ENCODE assay signal across 11 mouse cellular contexts in genomic region chr1:39457887-39458874, GRCm38 (mm10). TPM values are rescaled to one million over a fixed set of nuclear protein-coding genes. Genes with fewer than 3 reads are reported as not detected.
A peak's percentile ranks its signal among the peaks of the same experiment; 100 is the strongest.
DNase-seq lines count a peak whose midpoint lies in the region; ATAC-seq and TF ChIP-seq lines count a peak whose summit lies in the region.
"Had no signal": no experiment of that assay in that cellular context is flagged by ENCODE, and none has a peak within 500 bp of the region (broad histone marks: within the 10 kb centered on the region; RNA-seq: fewer than 3 reads in every experiment).

No protein-coding gene starts in this region.

- H3K9ac ChIP-seq in embryonic facial prominence, embryonic 14.5 days (ENCODE audit: low read depth, low read length) = no peak overlapping the region
- H3K9ac ChIP-seq in liver, postnatal 0 days (replicated peaks) = no peak overlapping the region
- H3K9ac ChIP-seq in liver, embryonic 11.5 days (ENCODE audit: low read depth, low read length) = no peak overlapping the region
- H3K9ac ChIP-seq: intestine, embryonic 15.5 days; limb, embryonic 12.5 days had no signal

- TF ChIP-seq EP300 in liver, postnatal 0 days (IDR thresholded peaks at IDR 0.05; ENCODE audit: low read depth) = no peak

- intact Hi-C loops in left cerebral cortex, postnatal 4 days (cut with DNase I) = no loop called here

- no peak overlapping the region; the same call in 1 of the 2 replicates for H3K27ac ChIP-seq in embryonic facial prominence, embryonic 14.5 days (replicated peaks; ENCODE audit: low read depth, low read length)
- no peak overlapping the region for H3K27ac ChIP-seq in embryonic facial prominence, embryonic 10.5 days (replicated peaks)
- peak overlapping the region; percentile 69 for H3K27ac ChIP-seq in liver, postnatal 0 days (ENCODE audit: low read depth)
- H3K27ac ChIP-seq in liver, embryonic 11.5 days (ENCODE audit: low read depth, low read length) = no peak overlapping the region
- H3K27ac ChIP-seq: intestine, embryonic 15.5 days; limb, embryonic 12.5 days had no signal

- no peaks in the 10 kb centered on the region for H3K27me3 ChIP-seq in embryonic facial prominence, embryonic 14.5 days (replicated peaks; ENCODE audit: control insufficient read depth, insufficient read depth, low read length)
- H3K27me3 ChIP-seq in embryonic facial prominence, embryonic 10.5 days (replicated peaks; ENCODE audit: low read depth, poor library complexity, severe bottlenecking) = no peaks in the 10 kb centered on the region
- no peaks in the 10 kb centered on the region for H3K27me3 ChIP-seq in liver, postnatal 0 days (ENCODE audit: insufficient read depth, low read length)
- H3K27me3 ChIP-seq in liver, embryonic 11.5 days (replicated peaks; ENCODE audit: control insufficient read depth, insufficient read depth, low read length) = no peaks in the 10 kb centered on the region
- H3K27me3 ChIP-seq: intestine, embryonic 15.5 days; limb, embryonic 12.5 days had no signal

- 87% methylated on average over 13 of the region's 13 CpGs for WGBS in embryonic facial prominence, embryonic 14.5 days
- 90% methylated on average over 13 of the region's 13 CpGs for WGBS in embryonic facial prominence, embryonic 10.5 days
- WGBS in liver, postnatal 0 days (ENCODE audit: insufficient replicate concordance) = 75% methylated on average over 13 of the region's 13 CpGs
- 85% methylated on average over 13 of the region's 13 CpGs for WGBS in liver, embryonic 11.5 days

- H3K9me3 ChIP-seq in embryonic facial prominence, embryonic 14.5 days (ENCODE audit: control insufficient read depth, low read length) = no peaks in the 10 kb centered on the region
- no peaks in the 10 kb centered on the region for H3K9me3 ChIP-seq in embryonic facial prominence, embryonic 10.5 days
- H3K9me3 ChIP-seq in liver, postnatal 0 days (ENCODE audit: low read length) = no peaks in the 10 kb centered on the region
- H3K9me3 ChIP-seq in liver, embryonic 11.5 days (ENCODE audit: control insufficient read depth, low read length) = no peaks in the 10 kb centered on the region
- H3K9me3 ChIP-seq: intestine, embryonic 15.5 days; limb, embryonic 12.5 days had no signal

- H3K4me3 ChIP-seq in embryonic facial prominence, embryonic 14.5 days (ENCODE audit: low read depth, low read length) = no peak overlapping the region
- H3K4me3 ChIP-seq in embryonic facial prominence, embryonic 10.5 days = no peak overlapping the region
- no peak overlapping the region for H3K4me3 ChIP-seq in liver, postnatal 0 days (ENCODE audit: low read depth, low read length)
- H3K4me3 ChIP-seq in liver, embryonic 11.5 days (ENCODE audit: low read depth, low read length) = no peak overlapping the region
- H3K4me3 ChIP-seq: intestine, embryonic 15.5 days; limb, embryonic 12.5 days had no signal

- no peak overlapping the region for H3K4me2 ChIP-seq in embryonic facial prominence, embryonic 14.5 days (ENCODE audit: low read depth, low read length)
- H3K4me2 ChIP-seq in liver, postnatal 0 days (ENCODE audit: low read depth, low read length) = 0 out of 2 replicates have a peak overlapping the region, but pooled peaks have one; percentile 2
- no peak overlapping the region for H3K4me2 ChIP-seq in liver, embryonic 11.5 days
- H3K4me2 ChIP-seq: intestine, embryonic 15.5 days; limb, embryonic 12.5 days had no signal

- H3K4me1 ChIP-seq in embryonic facial prominence, embryonic 14.5 days (ENCODE audit: control insufficient read depth, insufficient read depth, low read length) = no peaks in the 10 kb centered on the region
- peaks cover 24% of the 10 kb centered on the region; the same call in 1 of the 2 replicates for H3K4me1 ChIP-seq in embryonic facial prominence, embryonic 10.5 days
- H3K4me1 ChIP-seq in liver, postnatal 0 days (ENCODE audit: insufficient read depth) = peaks cover 43% of the 10 kb centered on the region
- peaks cover 29% of the 10 kb centered on the region for H3K4me1 ChIP-seq in liver, embryonic 11.5 days (replicated peaks; ENCODE audit: control insufficient read depth, insufficient read depth, low read length)

- ATAC-seq in embryonic facial prominence, embryonic 14.5 days (ENCODE audit: low read depth) = peak; percentile 58; the same call in 1 of the 2 replicates
- no peak for ATAC-seq in liver, postnatal 0 days
- no peak for ATAC-seq in liver, embryonic 11.5 days (replicated peaks; ENCODE audit: low FRiP score)
- ATAC-seq: intestine, embryonic 15.5 days had no signal

- no peak for DNase-seq in embryonic facial prominence, embryonic 14.5 days (ENCODE audit: low spot score)
- no peak for DNase-seq in embryonic facial prominence, embryonic 10.5 days (ENCODE audit: low spot score)
- no peak for DNase-seq in liver, postnatal 0 days
- no peak for DNase-seq in liver, embryonic 11.5 days (ENCODE audit: low spot score)
- DNase-seq in gastrocnemius, adult 8-10 months (ENCODE audit: low spot score in 2 of 2) = peak; percentile 46 to 74
- peak; percentile 82 for DNase-seq in lung, postnatal 36 days
- no peak for DNase-seq in left cerebral cortex, postnatal 4 days
- DNase-seq in thymus, postnatal 4 days = no peak
- DNase-seq: thymus, postnatal 14 days had no signal

- H3K36me3 ChIP-seq in embryonic facial prominence, embryonic 14.5 days (ENCODE audit: control insufficient read depth, insufficient read depth, low read length) = no peaks in the 10 kb centered on the region
- no peaks in the 10 kb centered on the region for H3K36me3 ChIP-seq in embryonic facial prominence, embryonic 10.5 days (replicated peaks)
- no peaks in the 10 kb centered on the region for H3K36me3 ChIP-seq in liver, postnatal 0 days (replicated peaks; ENCODE audit: insufficient read depth, low read length)
- H3K36me3 ChIP-seq in liver, embryonic 11.5 days (ENCODE audit: control insufficient read depth, insufficient read depth, low read length) = no peaks in the 10 kb centered on the region
- H3K36me3 ChIP-seq: intestine, embryonic 15.5 days; limb, embryonic 12.5 days had no signal

- no peak for TF ChIP-seq CTCF in liver, postnatal 0 days (IDR thresholded peaks at IDR 0.05; ENCODE audit: low read depth)

RNA-seq across cellular contexts. Expression of gene Tbc1d8, which starts 20.4 kb away (rescaled TPM):
- polyA plus RNA-seq in embryonic facial prominence, embryonic 14.5 days (2014; fragmentation: Nextera tagmentation; extraction: Ambion mirVana) = 11.5 and 13.1 TPM in 2 replicates
- 5.2 and 5.3 TPM in 2 replicates for polyA plus RNA-seq in embryonic facial prominence, embryonic 10.5 days (2016; fragmentation: Nextera tagmentation; extraction: Ambion mirVana)
- polyA plus RNA-seq in liver, postnatal 0 days (2015; fragmentation: Nextera tagmentation; extraction: Ambion mirVana) = 7.2 and 8.8 TPM in 2 replicates
- 6.7 and 9.3 TPM in 2 replicates for polyA plus RNA-seq in liver, embryonic 11.5 days (2014; fragmentation: Nextera tagmentation; extraction: Ambion mirVana)
- 10 to 100 TPM in 1 of 4 experiments, 1 to 10 TPM in 3; 7.6 to 11.6 (median 9.3) TPM for total RNA-seq in gastrocnemius, adult 8-10 months (2022)
- 10 to 100 TPM; 21.0 to 21.1 TPM for total RNA-seq in left cerebral cortex, postnatal 4 days (2021)

Comparison
In these comparisons a context has a peak if more than half of its experiments do, and no peak if none do; other contexts are left out.
1. DNase-seq: peak in gastrocnemius, adult 8-10 months (2 of 2) and lung, postnatal 36 days (single experiment); none in embryonic facial prominence, embryonic 14.5 days (single experiment), embryonic facial prominence, embryonic 10.5 days (single experiment), liver, postnatal 0 days (single experiment), liver, embryonic 11.5 days (single experiment), left cerebral cortex, postnatal 4 days (single experiment) and thymus, postnatal 4 days (single experiment).